ENCODE assay signal across 8 mouse cellular contexts in genomic region chr11:69846738-69847688, GRCm38 (mm10). TPM values are rescaled to one million over a fixed set of nuclear protein-coding genes. Genes with fewer than 3 reads are reported as not detected.
DNase-seq lines count a peak whose midpoint lies in the region; ATAC-seq lines count a peak whose summit lies in the region.

No protein-coding gene starts in this region.

- DNase-seq in spleen, postnatal 10 days (ENCODE audit: low spot score in 2 of 2), result peak; percentile 62 to 69
- no peak for DNase-seq in spleen, adult 18-20 months
- DNase-seq in cerebellum, postnatal 14 days, result peak; percentile 45 to 48
- DNase-seq in heart, embryonic 10.5 days (ENCODE audit: low spot score), result no peak
- peak; percentile 39 to 58 for DNase-seq in kidney, postnatal 4 days
- DNase-seq in left cerebral cortex, adult 11 months (ENCODE audit: low spot score), result no peak
- DNase-seq in gastrocnemius, postnatal 36 days, result no peak

- peaks cover 42% of the 10 kb centered on the region for H3K4me1 ChIP-seq in heart, embryonic 10.5 days

- H3K27ac ChIP-seq in heart, embryonic 10.5 days, result peak overlapping the region; percentile 98

- 10% methylated on average over 37 of the region's 37 CpGs for WGBS in heart, embryonic 10.5 days

- intact Hi-C loops in gastrocnemius, postnatal 36 days (cut with DNase I), result no loop called here

- H3K4me3 ChIP-seq in heart, embryonic 10.5 days, result peak overlapping the region; percentile 81

- H3K36me3 ChIP-seq in heart, embryonic 10.5 days, result peaks cover 44% of the 10 kb centered on the region

- no peaks in the 10 kb centered on the region for H3K27me3 ChIP-seq in heart, embryonic 10.5 days (ENCODE audit: insufficient read depth, poor library complexity, severe bottlenecking)

- 0 out of 2 replicates have a peak, but pooled peaks have one; percentile 17 for ATAC-seq in megakaryocyte progenitor cell, adult 5-6 weeks (replicated peaks; ENCODE audit: poor library complexity)

- H3K9me3 ChIP-seq in heart, embryonic 10.5 days, result no peaks in the 10 kb centered on the region

RNA-seq across cellular contexts. Expression of gene Plscr3, which starts 0.8 kb away (rescaled TPM):
- 72.7 and 74.5 TPM in 2 replicates for polyA plus RNA-seq in heart, embryonic 10.5 days (2016; fragmentation: Nextera tagmentation; extraction: Ambion mirVana)
- total RNA-seq in megakaryocyte progenitor cell, adult 5-6 weeks (2015), result 60.6 and 62.2 TPM in 2 replicates
- total RNA-seq in megakaryocyte progenitor cell, adult 5-6 weeks (2017), result 29.1 and 32.9 TPM in 2 replicates
- total RNA-seq in gastrocnemius, postnatal 36 days (2021), result 10 to 100 TPM; 10.6 to 11.2 TPM

RNA-seq across cellular contexts. Expression of gene Tmem256, which starts 8.7 kb away (rescaled TPM):
- polyA plus RNA-seq in heart, embryonic 10.5 days (2016; fragmentation: Nextera tagmentation; extraction: Ambion mirVana), result 294 and 327 TPM in 2 replicates
- total RNA-seq in megakaryocyte progenitor cell, adult 5-6 weeks (2015), result 240 and 307 TPM in 2 replicates
- total RNA-seq in megakaryocyte progenitor cell, adult 5-6 weeks (2017), result 174 and 238 TPM in 2 replicates
- total RNA-seq in gastrocnemius, postnatal 36 days (2021), result 100 to 1,000 TPM; 104 to 140 TPM

RNA-seq across cellular contexts. Expression of gene Nlgn2, which starts 9.4 kb away (rescaled TPM):
- polyA plus RNA-seq in heart, embryonic 10.5 days (2016; fragmentation: Nextera tagmentation; extraction: Ambion mirVana), result 1.3 and 3.7 TPM in 2 replicates
- total RNA-seq in megakaryocyte progenitor cell, adult 5-6 weeks (2015), result 8.4 and 10.8 TPM in 2 replicates
- total RNA-seq in megakaryocyte progenitor cell, adult 5-6 weeks (2017), result 3.5 and 6.2 TPM in 2 replicates
- total RNA-seq in gastrocnemius, postnatal 36 days (2021), result 1 to 10 TPM; 2.4 to 2.9 TPM

RNA-seq across cellular contexts. Expression of gene Tnk1, which starts 11.5 kb away (rescaled TPM):
- 0.28 and 1.2 TPM in 2 replicates for polyA plus RNA-seq in heart, embryonic 10.5 days (2016; fragmentation: Nextera tagmentation; extraction: Ambion mirVana)
- 0.32 TPM in 1 of 2 replicates, not detected in the other for total RNA-seq in megakaryocyte progenitor cell, adult 5-6 weeks (2015)
- 0.54 TPM in 1 of 2 replicates, not detected in the other for total RNA-seq in megakaryocyte progenitor cell, adult 5-6 weeks (2017)
- not detected for total RNA-seq in gastrocnemius, postnatal 36 days (2021)

RNA-seq across cellular contexts. Expression of gene Spem1, which starts 25.0 kb away (rescaled TPM):
- not detected in 2 replicates for polyA plus RNA-seq in heart, embryonic 10.5 days (2016; fragmentation: Nextera tagmentation; extraction: Ambion mirVana)
- not detected in 2 replicates for total RNA-seq in megakaryocyte progenitor cell, adult 5-6 weeks (2015)
- 0.79 TPM in 1 of 2 replicates, not detected in the other for total RNA-seq in megakaryocyte progenitor cell, adult 5-6 weeks (2017)
- not detected for total RNA-seq in gastrocnemius, postnatal 36 days (2021)

Comparison
In these comparisons a context has a peak if more than half of its experiments do, and no peak if none do; other contexts are left out.
1. DNase-seq: peak in spleen, postnatal 10 days (2 of 2), cerebellum, postnatal 14 days (2 of 2) and kidney, postnatal 4 days (2 of 2); none in spleen, adult 18-20 months (0 of 2), heart, embryonic 10.5 days (single experiment), left cerebral cortex, adult 11 months (single experiment) and gastrocnemius, postnatal 36 days (0 of 2).